Mouse (Mus musculus) thymus, adult 2 months (tissue): ENCODE results near the gene Foxb2. TPM values are rescaled to one million over a fixed set of nuclear protein-coding genes. Genes with fewer than 3 reads are reported as not detected.

Experiments
- DNase-seq: peaks from one replicate; pipeline ENCODE4 v3.0.0; 2021
- H3K27ac ChIP-seq: fragments of 200-500 bp; 2 replicates; pipeline ENCODE4 v1.5.1; 2012; ENCODE audit warnings: low read length, control low read depth; ENCODE audit not compliant: control insufficient read depth, insufficient read depth
- H3K27me3 ChIP-seq: fragments of 200-500 bp; 2 replicates; pipeline ENCODE4 v1.6.1; 2012; ENCODE audit warnings: mild to moderate bottlenecking, low read length, moderate library complexity, mixed read lengths; ENCODE audit not compliant: control insufficient read depth, insufficient read depth
- H3K36me3 ChIP-seq: fragments of 200-500 bp; 2 replicates; pipeline ENCODE4 v1.6.1; 2012; ENCODE audit warnings: mild to moderate bottlenecking, low read length, moderate library complexity; ENCODE audit not compliant: control insufficient read depth, insufficient read depth
- H3K4me1 ChIP-seq: fragments of 200-500 bp; replicated peaks from 2 replicates; pipeline ENCODE4 v1.6.1; 2012; ENCODE audit warnings: low read length; ENCODE audit not compliant: control insufficient read depth, insufficient read depth
- H3K4me3 ChIP-seq: fragments of 200-500 bp; 2 replicates; pipeline ENCODE4 v1.5.1; 2012; ENCODE audit warnings: mild to moderate bottlenecking, low read length, control low read depth, moderate library complexity; ENCODE audit not compliant: control insufficient read depth, insufficient read depth
- CTCF ChIP-seq: fragments of 200-500 bp; IDR thresholded peaks from 2 replicates; pipeline ENCODE4 v1.5.1; 2012; ENCODE audit warnings: mild to moderate bottlenecking, control low read depth, low read length, moderate library complexity, borderline replicate concordance; ENCODE audit not compliant: control insufficient read depth, poor library complexity, insufficient read depth; ENCODE audit errors: extremely low read depth
- POLR2A ChIP-seq: fragments of 200-500 bp; IDR thresholded peaks from 2 replicates; pipeline ENCODE4 v1.6.1; 2012; ENCODE audit warnings: mild to moderate bottlenecking, low read length, control low read depth, moderate library complexity; ENCODE audit not compliant: control insufficient read depth, poor library complexity, insufficient read depth; ENCODE audit errors: extremely low read depth
- WGBS: fragments of 180-500 bp; shearing (Covaris S2); methylation state at CpG from one replicate; pipeline ENCODE4 v1.1.7; 2018; 5-methylcytosine and 5-hydroxymethylcytosine counted together
- polyA plus RNA-seq: library from polyadenylated mRNA; depleted of rRNA; stranded (reverse); fragments of >200 nt; gene quantifications from 2 replicates; pipeline ENCODE4 v1.2.3, GENCODE M21; 2012; rRNA removed

The Foxb2 gene
- polyA plus RNA-seq: 0.37 and 0.47 TPM in 2 replicates

- peaks cover 24% of the 10 kb centered on the region for H3K27me3 ChIP-seq
- no peaks in the 10 kb centered on the region for H3K36me3 ChIP-seq
- DNase-seq: no peak
- TF ChIP-seq POLR2A (no peak), CTCF (no peak)
- H3K4me3 ChIP-seq: no peak within 1 kb of the TSS
- WGBS: 4% methylated on average over 40 of the region's 40 CpGs
- H3K27ac ChIP-seq: no peak within 1 kb of the TSS
- H3K4me1 ChIP-seq: no peaks in the 10 kb centered on the region
These were observed at the start of gene Foxb2 for GRCm38 (mm10) chr19:16873221-16873861. TSS of gene Foxb2 (minus strand) at chr19:16873805.

GRCm38 (mm10) chr19:16911507-16911906 lies 37.9 kb upstream of the Foxb2 start:
- no peak for DNase-seq
- 93% methylated on average over 5 of the region's 5 CpGs for WGBS
- no peak overlapping the region for H3K4me3 ChIP-seq
- H3K27ac ChIP-seq: no peak overlapping the region
- TF ChIP-seq POLR2A (no peak), CTCF (no peak)
- H3K4me1 ChIP-seq: no peaks in the 10 kb centered on the region
- H3K27me3 ChIP-seq: no peaks in the 10 kb centered on the region
- H3K36me3 ChIP-seq: no peaks in the 10 kb centered on the region

GRCm38 (mm10) chr19:16903106-16903505 lies 29.5 kb upstream of the Foxb2 start:
- TF ChIP-seq POLR2A (no peak), CTCF (no peak)
- H3K4me1 ChIP-seq: no peaks in the 10 kb centered on the region
- H3K36me3 ChIP-seq: no peaks in the 10 kb centered on the region
- 52% methylated on average over 2 of the region's 2 CpGs for WGBS
- DNase-seq: peak; percentile 18
- H3K27me3 ChIP-seq: no peaks in the 10 kb centered on the region
- H3K27ac ChIP-seq: no peak overlapping the region
- H3K4me3 ChIP-seq: no peak overlapping the region

- Histone ChIP-seq H3K36me3 (no peaks in the 10 kb centered on the region), H3K27ac (no peak overlapping the region), H3K4me1 (no peaks in the 10 kb centered on the region), H3K27me3 (no peaks in the 10 kb centered on the region), H3K4me3 (no peak overlapping the region)
- TF ChIP-seq CTCF (no peak), POLR2A (no peak)
- WGBS: 60% methylated on average over 10 of the region's 10 CpGs
- DNase-seq: no peak
These were observed 26.1 kb upstream of the Foxb2 start for GRCm38 (mm10) chr19:16899716-16900115.

GRCm38 (mm10) chr19:16898576-16898975 lies 25.0 kb upstream of the Foxb2 start:
- TF ChIP-seq CTCF (no peak), POLR2A (no peak)
- Histone ChIP-seq H3K27me3 (no peaks in the 10 kb centered on the region), H3K4me1 (no peaks in the 10 kb centered on the region), H3K36me3 (no peaks in the 10 kb centered on the region), H3K27ac (no peak overlapping the region), H3K4me3 (no peak overlapping the region)
- no peak for DNase-seq
- 89% methylated on average over 5 of the region's 5 CpGs for WGBS

GRCm38 (mm10) chr19:16876458-16876770 lies 2.8 kb upstream of the Foxb2 start:
- Histone ChIP-seq H3K27me3 (peaks cover 19% of the 10 kb centered on the region), H3K27ac (no peak overlapping the region), H3K36me3 (no peaks in the 10 kb centered on the region), H3K4me3 (no peak overlapping the region), H3K4me1 (no peaks in the 10 kb centered on the region)
- no peak for DNase-seq
- WGBS: 5% methylated on average over 17 of the region's 17 CpGs
- no peak for TF ChIP-seq CTCF
- TF ChIP-seq POLR2A: no peak
